Mouse (Mus musculus): ENCODE results near the gene Adgrb3.

GRCm38 (mm10) chr1:25616954-25617353, 212.6 kb downstream of the Adgrb3 start:
- TF ChIP-seq CTCF (IDR thresholded peaks at IDR 0.05; ENCODE audit: extremely low read depth, insufficient read depth, insufficient read length, insufficient replicate concordance) (no peak), POLR2A (IDR thresholded peaks at IDR 0.05; ENCODE audit: low read depth, low read length) (no peak)
